Mouse (Mus musculus) E14TG2a.4 (cell line): ENCODE data around the gene Dpp6.

ENCODE experiments used
- CTCF ChIP-seq: conservative IDR thresholded peaks from 2 replicates; pipeline ENCODE4 v1.5.1; 2014; ENCODE audit warnings: low read length
- NANOG ChIP-seq: IDR thresholded peaks from 2 replicates; pipeline ENCODE4 v1.6.1; 2014; ENCODE audit warnings: borderline replicate concordance, low read length, mixed read lengths
- POU5F1 ChIP-seq: IDR thresholded peaks from 2 replicates; pipeline ENCODE4 v1.6.1; 2014; ENCODE audit warnings: low read length, borderline replicate concordance

GRCm38 (mm10) chr5:27018314-27018956 lies 201.4 kb downstream of the Dpp6 start:
- TF ChIP-seq CTCF (no peak), POU5F1 (no peak), NANOG (no peak)
